Mouse (Mus musculus) ES-E14 (cell line): Measurements from ENCODE around the gene Zc2hc1c. TPM values are rescaled to one million over a fixed set of nuclear protein-coding genes. Genes with fewer than 3 reads are reported as not detected.

Source experiments
- DNase-seq: peaks from one replicate; pipeline ENCODE4 v3.0.0-alpha.2; 2013; ENCODE audit warnings: low read depth, low spot score
- H3K27ac ChIP-seq: 2 replicates; pipeline ENCODE4 v1.5.1; 2012; ENCODE audit warnings: low read depth, mild to moderate bottlenecking, low read length, moderate library complexity, mixed read lengths; ENCODE audit not compliant: poor library complexity, insufficient read depth, severe bottlenecking
- H3K36me3 ChIP-seq: 2 replicates; pipeline ENCODE4 v1.6.1; 2012; ENCODE audit warnings: mild to moderate bottlenecking, low read length, moderate library complexity, mixed read lengths; ENCODE audit not compliant: control insufficient read depth, poor library complexity, insufficient read depth, severe bottlenecking
- H3K4me1 ChIP-seq, 2 experiments: fragments of 150-350 bp in 1 of 2; sonication (generic) in 1 of 2; 2 replicates each; pipeline ENCODE4 v1.6.1; 2012; ENCODE audit warnings: low read length in 2 of 2, mild to moderate bottlenecking in 1 of 2, mixed read lengths in 1 of 2; ENCODE audit not compliant: control insufficient read depth in 2 of 2, insufficient read depth in 2 of 2, poor library complexity in 1 of 2
- H3K4me3 ChIP-seq, 2 experiments: fragments of 150-350 bp in 1 of 2; sonication (generic) in 1 of 2; 2 replicates each; pipeline ENCODE4 v1.5.1; 2012; ENCODE audit warnings: low read length in 2 of 2, low read depth in 1 of 2, mild to moderate bottlenecking in 1 of 2, mixed read lengths in 1 of 2; ENCODE audit not compliant: insufficient read depth in 1 of 2, poor library complexity in 1 of 2, severe bottlenecking in 1 of 2
- H3K9ac ChIP-seq: 2 replicates; pipeline ENCODE4 v1.6.1; 2012; ENCODE audit warnings: low read depth, mild to moderate bottlenecking, low read length, mixed read lengths; ENCODE audit not compliant: poor library complexity, insufficient read depth, severe bottlenecking
- H3K9me3 ChIP-seq: fragments of 150-350 bp; sonication (generic); 2 replicates; pipeline ENCODE4 v1.6.1; 2012; ENCODE audit warnings: low read depth, mild to moderate bottlenecking, low read length; ENCODE audit not compliant: control insufficient read depth, insufficient read depth
- CHD2 ChIP-seq: IDR thresholded peaks from 2 replicates; pipeline ENCODE4 v1.6.1; 2014; ENCODE audit warnings: mild to moderate bottlenecking, low read depth, low read length, inconsistent platforms
- HCFC1 ChIP-seq: IDR thresholded peaks from 2 replicates; pipeline ENCODE4 v1.6.1; 2012; ENCODE audit warnings: low read length, inconsistent platforms, borderline replicate concordance; ENCODE audit not compliant: insufficient read depth
- MAFK ChIP-seq: IDR thresholded peaks from 2 replicates; pipeline ENCODE4 v1.6.1; 2014; ENCODE audit warnings: mild to moderate bottlenecking, low read depth, low read length, inconsistent platforms; ENCODE audit not compliant: insufficient read depth
- ZC3H11A ChIP-seq: IDR thresholded peaks from 2 replicates; pipeline ENCODE4 v1.6.1; 2012; ENCODE audit warnings: low read depth, mild to moderate bottlenecking, inconsistent platforms, low read length, borderline replicate concordance
- ZNF384 ChIP-seq: IDR thresholded peaks from 2 replicates; pipeline ENCODE4 v1.6.1; 2012; ENCODE audit warnings: low read depth, low read length, inconsistent platforms
- in situ Hi-C, 2 experiments: fragments of 600-800 bp; cut with MboI; formaldehyde crosslinking; loops; one replicate each; pipeline ENCODE4 v1.15.1; 2025; ENCODE audit warnings: low sequenced_read_pairs in 2 of 2, inconsistent platforms in 1 of 2; ENCODE audit not compliant: unreplicated experiment in 2 of 2
- total RNA-seq: library from RNA; depleted of rRNA; stranded (reverse); fragments of 300-350 nt; gene quantifications from 2 replicates; pipeline ENCODE4 v1.2.3, GENCODE M21; 2012

Zc2hc1c gene
- total RNA-seq, 1 experiment, result 0.45 TPM

DNA sequence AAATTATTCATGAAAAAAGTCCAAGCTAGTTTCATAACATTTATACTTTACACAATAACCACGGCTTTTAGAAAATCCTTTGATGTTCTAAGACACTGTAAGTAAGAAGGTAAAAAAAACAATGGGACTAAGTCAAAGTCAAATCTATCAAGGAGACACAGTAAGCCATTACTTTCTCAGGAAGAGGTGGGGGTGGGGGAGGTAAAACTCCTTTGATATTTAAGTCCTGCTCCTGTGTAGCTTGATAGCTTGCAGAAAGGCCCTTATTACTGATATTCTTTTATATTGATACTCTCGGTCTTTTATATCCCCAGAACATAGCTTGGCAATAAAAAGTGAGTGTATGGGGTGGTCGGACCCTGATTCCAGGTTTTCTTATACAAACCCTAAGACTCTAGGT is 18.6 kb upstream of the Zc2hc1c start:
- no peaks in the 10 kb centered on the region for H3K36me3 ChIP-seq
- no peak for TF ChIP-seq CHD2
- no peak for TF ChIP-seq ZC3H11A
- TF ChIP-seq MAFK, result no peak
- TF ChIP-seq HCFC1, result no peak
- TF ChIP-seq ZNF384, result no peak
- H3K4me1 ChIP-seq, result peaks cover 11 to 12% of the 10 kb centered on the region in 2 experiments
- peak overlapping the region; percentile 55 to 73 for H3K4me3 ChIP-seq
- in situ Hi-C loops, result no loop called here
- peak overlapping the region; percentile 95; the same call in 1 of the 2 replicates for H3K27ac ChIP-seq
- no peaks in the 10 kb centered on the region for H3K9me3 ChIP-seq
- peak overlapping the region; percentile 69 for H3K9ac ChIP-seq
- DNase-seq, result no peak

DNA sequence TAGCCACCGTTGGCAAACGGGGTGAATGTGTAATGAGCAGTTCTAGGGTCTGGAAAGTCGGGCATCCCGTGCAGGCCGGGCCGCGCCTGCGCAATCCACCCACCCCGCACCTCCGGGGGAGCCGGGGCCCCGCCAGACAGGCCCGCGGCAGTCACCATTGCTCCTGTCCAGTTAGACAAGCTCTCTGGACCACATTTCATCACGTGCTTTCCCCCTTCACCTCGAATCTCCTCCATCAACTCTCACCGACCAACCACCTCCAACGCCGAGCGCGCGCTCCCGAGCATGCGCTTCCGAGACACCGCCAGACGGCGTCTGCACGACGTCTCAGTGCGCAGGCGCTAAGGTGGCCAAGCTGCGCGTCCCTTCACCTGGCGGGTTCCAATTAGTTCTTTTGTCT is 18.1 kb upstream of the Zc2hc1c start, which contains the start of gene Mlh3:
Gene Mlh3, minus strand, starts transcription at position 281 of the 400 bp plus-strand sequence.
- Histone ChIP-seq H3K9me3 (no peaks in the 10 kb centered on the region), H3K27ac (peak within 1 kb of the TSS; percentile 95), H3K4me1 (peaks cover 11 to 12% of the 10 kb centered on the region in 2 experiments), H3K4me3 (peak within 1 kb of the TSS; percentile 55 to 73), H3K36me3 (no peaks in the 10 kb centered on the region), H3K9ac (peak within 1 kb of the TSS; percentile 69)
- in situ Hi-C loops, result no loop called here
- TF ChIP-seq ZC3H11A (no peak), HCFC1 (no peak), ZNF384 (no peak), CHD2 (no peak), MAFK (no peak)
- DNase-seq, result peak; percentile 81

DNA sequence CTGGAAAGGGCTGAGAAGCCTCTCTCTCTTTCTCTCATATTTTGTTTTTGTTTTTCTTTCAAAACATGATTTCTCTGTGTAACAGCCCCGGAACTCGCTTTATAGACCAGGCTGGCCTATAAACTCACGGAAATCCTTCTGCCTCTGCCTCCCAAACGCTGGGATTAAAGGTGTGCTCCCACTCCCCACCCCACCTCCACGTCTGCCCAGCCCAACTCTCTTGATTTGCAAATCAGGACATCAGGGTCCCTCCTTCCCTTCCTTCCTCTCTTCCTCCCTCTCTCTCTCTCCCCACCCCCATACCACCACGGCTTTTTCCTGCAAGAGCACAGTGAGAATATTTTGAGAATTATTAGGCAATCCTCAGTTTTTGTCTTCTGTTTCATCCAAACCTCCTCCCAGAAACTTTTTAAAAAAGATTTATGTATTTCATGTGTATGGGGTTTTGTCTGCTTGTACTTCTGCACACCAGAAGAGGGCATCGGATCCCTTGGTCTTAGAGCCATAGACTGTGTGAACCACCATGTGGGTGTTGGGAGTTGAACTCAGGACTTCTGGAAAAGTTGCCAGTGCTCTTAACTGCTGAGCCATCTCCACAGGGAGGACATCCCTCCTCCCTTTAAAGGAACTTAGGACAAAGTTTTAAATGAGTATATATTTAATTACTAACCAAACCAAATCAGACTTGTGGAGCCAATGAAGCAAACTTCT is 17.1 kb upstream of the Zc2hc1c start:
- H3K4me1 ChIP-seq, result peaks cover 12% of the 10 kb centered on the region in 2 experiments
- peak overlapping the region; percentile 95 for H3K27ac ChIP-seq
- in situ Hi-C loops, result no loop called here
- peak overlapping the region; percentile 55 to 73; a peak in 1 of 4 replicates for H3K4me3 ChIP-seq
- no peak for DNase-seq
- TF ChIP-seq ZNF384 (no peak), HCFC1 (no peak), ZC3H11A (no peak), MAFK (no peak), CHD2 (no peak)
- H3K9ac ChIP-seq, result peak overlapping the region; percentile 22; the same call in 1 of the 2 replicates
- H3K36me3 ChIP-seq, result 0 out of 2 replicates have a peak, but pooled peaks cover 3% of the 10 kb centered on the region
- H3K9me3 ChIP-seq, result no peaks in the 10 kb centered on the region

DNA sequence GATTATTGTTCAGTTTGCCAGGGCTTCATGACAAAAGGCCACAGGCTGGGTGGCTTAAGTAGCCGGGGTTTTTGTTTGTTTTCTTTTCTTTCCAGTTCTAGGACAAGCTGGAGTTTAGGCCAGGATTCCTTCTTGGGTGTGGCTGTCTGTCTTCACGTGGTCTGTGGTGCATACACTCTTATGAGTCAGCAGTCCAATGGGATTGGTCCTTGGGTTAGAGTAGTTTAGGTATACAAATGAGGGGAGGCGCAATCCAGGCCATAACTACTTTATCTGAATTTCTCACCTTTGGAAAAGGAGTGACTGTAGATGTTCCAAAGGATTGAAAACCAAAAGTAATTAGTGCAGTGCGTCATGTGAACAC is 16.6 kb upstream of the Zc2hc1c start:
- peak; percentile 58 for DNase-seq

More for the DNA sequence above, 16.6 kb upstream of the Zc2hc1c start:
- TF ChIP-seq ZNF384, result no peak
- peak; percentile 78 for TF ChIP-seq MAFK
- H3K36me3 ChIP-seq, result peaks cover 4% of the 10 kb centered on the region; the same call in 1 of the 2 replicates
- peaks cover 12% of the 10 kb centered on the region in 2 experiments for H3K4me1 ChIP-seq
- H3K27ac ChIP-seq, result peak overlapping the region; percentile 95; the same call in 1 of the 2 replicates
- in situ Hi-C loops, result no loop called here
- no peak overlapping the region for H3K4me3 ChIP-seq
- H3K9me3 ChIP-seq, result no peaks in the 10 kb centered on the region
- peak overlapping the region; percentile 49; the same call in 1 of the 2 replicates for H3K9ac ChIP-seq
